Mouse (Mus musculus): ENCODE data around the gene Rab42. TPM values are rescaled to one million over a fixed set of nuclear protein-coding genes. Genes with fewer than 3 reads are reported as not detected.
"Not testable (repeated sequence)": the region's sequence is repeated elsewhere in the genome, so short reads cannot be mapped to it uniquely, and the experiment has no call there.

Rab42 gene
- polyA plus RNA-seq, 1 experiment from 2014 or later: 1.5 TPM

- WGBS: 90% methylated on average over 7 of the region's 7 CpGs
These were observed 9.4 kb downstream of the Rab42 start for GRCm38 (mm10) chr4:132293682-132294240.

GRCm38 (mm10) chr4:132292988-132293387 is 10.2 kb downstream of the Rab42 start:
- no peak overlapping the region for H3K9ac ChIP-seq (replicated peaks)
- no peak for ATAC-seq (ENCODE audit: low FRiP score, low read depth)
- peaks cover 44% of the 10 kb centered on the region for H3K36me3 ChIP-seq
- no peaks in the 10 kb centered on the region for H3K27me3 ChIP-seq
- H3K4me2 ChIP-seq (replicated peaks): no peak overlapping the region
- H3K4me1 ChIP-seq: no peaks in the 10 kb centered on the region
- 37% methylated on average over 4 of the region's 4 CpGs for whole genome bisulfite sequencing
- no peak overlapping the region for H3K4me3 ChIP-seq
- no peak overlapping the region for H3K27ac ChIP-seq (replicated peaks)
- H3K9me3 ChIP-seq: 0 out of 2 replicates have a peak, but pooled peaks cover 3% of the 10 kb centered on the region

More at GRCm38 (mm10) chr4:132293682-132294240, 9.4 kb downstream of the Rab42 start:
- H3K36me3 ChIP-seq: peaks cover 44% of the 10 kb centered on the region
- 0 out of 2 replicates have a peak, but pooled peaks cover 3% of the 10 kb centered on the region for H3K9me3 ChIP-seq
- H3K4me1 ChIP-seq: no peaks in the 10 kb centered on the region
- H3K4me3 ChIP-seq: no peak overlapping the region
- no peak overlapping the region for H3K9ac ChIP-seq (replicated peaks)
- H3K27ac ChIP-seq (replicated peaks): no peak overlapping the region
- no peaks in the 10 kb centered on the region for H3K27me3 ChIP-seq
- no peak for ATAC-seq (ENCODE audit: low FRiP score, low read depth)
- H3K4me2 ChIP-seq (replicated peaks): no peak overlapping the region

- Histone ChIP-seq H3K4me3 (no peak overlapping the region), H3K36me3 (peaks cover 50% of the 10 kb centered on the region), H3K4me1 (no peaks in the 10 kb centered on the region), H3K9ac (replicated peaks) (no peak overlapping the region), H3K27me3 (no peaks in the 10 kb centered on the region), H3K9me3 (0 out of 2 replicates have a peak, but pooled peaks cover 3% of the 10 kb centered on the region), H3K4me2 (replicated peaks) (no peak overlapping the region), H3K27ac (replicated peaks) (no peak overlapping the region)
- no peak for ATAC-seq (ENCODE audit: low FRiP score, low read depth)
- 80% methylated on average over 12 of the region's 12 CpGs for WGBS
These were observed 11.4 kb downstream of the Rab42 start for GRCm38 (mm10) chr4:132291624-132292335.

DNA sequence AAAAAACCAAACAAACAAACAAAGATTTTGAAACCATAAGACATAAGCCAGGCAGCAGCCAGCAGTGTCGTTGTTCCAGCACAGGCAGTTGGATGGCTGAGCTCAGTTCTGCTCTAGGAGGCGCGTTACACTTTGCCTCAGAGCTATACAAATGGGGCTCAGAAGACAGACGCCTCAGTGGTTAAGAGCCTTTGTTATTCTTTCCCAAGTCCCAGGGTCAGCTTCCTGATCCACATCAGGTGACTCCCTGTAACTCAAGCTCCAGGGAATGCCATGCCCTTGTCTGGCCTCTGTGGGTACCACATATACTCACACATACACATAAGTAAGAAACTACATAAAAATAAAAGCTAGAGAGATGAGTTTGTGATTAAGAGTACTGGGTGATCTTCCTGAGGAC is 12.1 kb downstream of the Rab42 start:
- H3K36me3 ChIP-seq: peaks cover 56% of the 10 kb centered on the region
- WGBS: 92% methylated on average over 4 of the region's 4 CpGs

GRCm38 (mm10) chr4:132288840-132289239 is 14.3 kb downstream of the Rab42 start:
- H3K27ac ChIP-seq (replicated peaks); H3K9me3 ChIP-seq; H3K4me1 ChIP-seq; H3K27me3 ChIP-seq; H3K4me3 ChIP-seq; H3K4me2 ChIP-seq (replicated peaks); ATAC-seq (ENCODE audit: low FRiP score, low read depth); H3K9ac ChIP-seq (replicated peaks): not testable (repeated sequence)
- peaks cover 67% of the 10 kb centered on the region for H3K36me3 ChIP-seq
- 78% methylated on average over 3 of the region's 5 CpGs for WGBS

More for the DNA sequence above, 12.1 kb downstream of the Rab42 start:
- Histone ChIP-seq H3K9me3 (0 out of 2 replicates have a peak, but pooled peaks cover 3% of the 10 kb centered on the region), H3K9ac (replicated peaks) (no peak overlapping the region), H3K27ac (replicated peaks) (no peak overlapping the region), H3K4me3 (no peak overlapping the region), H3K4me1 (no peaks in the 10 kb centered on the region), H3K4me2 (replicated peaks) (no peak overlapping the region), H3K27me3 (no peaks in the 10 kb centered on the region)
- ATAC-seq (ENCODE audit: low FRiP score, low read depth): no peak

GRCm38 (mm10) chr4:132275949-132276348 is 27.2 kb downstream of the Rab42 start:
- peaks cover 19% of the 10 kb centered on the region for H3K4me1 ChIP-seq
- no peak overlapping the region for H3K4me3 ChIP-seq
- peak overlapping the region; percentile 15; the same call in 1 of the 2 replicates for H3K4me2 ChIP-seq (replicated peaks)
- WGBS: 95% methylated on average over 3 of the region's 3 CpGs
- no peak overlapping the region for H3K9ac ChIP-seq (replicated peaks)
- no peaks in the 10 kb centered on the region for H3K9me3 ChIP-seq
- no peak overlapping the region for H3K27ac ChIP-seq (replicated peaks)
- H3K36me3 ChIP-seq: peaks cover 5% of the 10 kb centered on the region; the same call in 1 of the 2 replicates
- no peaks in the 10 kb centered on the region; the same call in 1 of the 2 replicates for H3K27me3 ChIP-seq
- no peak for ATAC-seq (ENCODE audit: low FRiP score, low read depth)

- ATAC-seq (ENCODE audit: low FRiP score, low read depth): peak; percentile 84
- peak within 1 kb of the TSS; percentile 92 for H3K27ac ChIP-seq (replicated peaks)
- H3K9me3 ChIP-seq: no peaks in the 10 kb centered on the region
- no peaks in the 10 kb centered on the region for H3K36me3 ChIP-seq
- WGBS: under 1% methylated on average over 48 of the region's 48 CpGs
- no peaks in the 10 kb centered on the region; the same call in 1 of the 2 replicates for H3K27me3 ChIP-seq
- H3K4me3 ChIP-seq: peak within 1 kb of the TSS; percentile 85
- H3K4me2 ChIP-seq (replicated peaks): peak within 1 kb of the TSS; percentile 93
- H3K9ac ChIP-seq (replicated peaks): peak within 1 kb of the TSS; percentile 91
- peaks cover 24% of the 10 kb centered on the region for H3K4me1 ChIP-seq
These were observed 28.9 kb downstream of the Rab42 start, which contains the start of gene Taf12 for GRCm38 (mm10) chr4:132274156-132274862. Gene Taf12, plus strand, starts transcription at chr4:132274375.

GRCm38 (mm10) chr4:132273166-132273565 is 30.0 kb downstream of the Rab42 start:
- Histone ChIP-seq H3K27ac (replicated peaks) (no peak overlapping the region), H3K4me3 (0 out of 2 replicates have a peak overlapping the region, but pooled peaks have one; percentile 85)

DNA sequence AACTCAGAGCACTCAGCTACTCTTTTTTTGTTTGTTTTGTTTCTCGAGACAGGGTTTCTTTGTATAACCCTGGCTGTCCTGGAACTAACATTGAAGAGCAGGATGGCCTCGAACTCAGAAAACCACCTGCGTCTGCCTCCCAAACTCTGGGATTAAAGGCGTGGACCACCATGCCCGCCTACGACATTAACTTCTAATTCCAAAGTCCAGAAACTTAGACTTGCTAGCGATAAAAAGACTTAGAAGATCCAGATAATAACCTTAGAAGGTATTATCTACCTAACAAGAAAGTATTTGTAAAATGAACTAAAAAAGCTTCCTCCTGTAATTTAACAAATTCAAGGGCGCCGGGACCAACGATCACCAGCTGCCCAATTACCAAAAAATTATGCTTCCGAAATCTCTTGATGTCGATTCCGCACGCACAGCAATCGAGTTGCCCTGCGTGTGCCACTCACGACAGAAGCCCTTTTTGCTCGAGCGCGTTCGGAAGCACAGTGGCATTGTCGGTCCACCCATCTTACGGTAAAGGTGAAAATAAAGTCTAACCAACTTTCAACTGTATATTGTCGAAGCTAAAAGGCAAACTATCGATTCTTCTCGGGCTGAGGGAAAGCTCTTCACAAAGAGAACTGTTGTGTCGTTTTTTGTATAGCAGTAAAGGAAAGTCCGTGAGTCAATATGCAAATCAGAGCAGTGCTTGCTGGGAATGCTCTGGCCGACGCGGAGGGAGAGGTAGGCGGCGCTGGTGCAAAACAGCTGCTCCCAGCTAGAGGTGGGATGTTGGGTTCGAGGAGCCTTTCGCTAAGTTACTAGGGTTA is 33.2 kb downstream of the Rab42 start:
- under 1% methylated on average over 35 of the region's 35 CpGs for WGBS
- Histone ChIP-seq H3K36me3 (no peaks in the 10 kb centered on the region), H3K4me3 (peak overlapping the region; percentile 29), H3K27me3 (no peaks in the 10 kb centered on the region; the same call in 1 of the 2 replicates), H3K4me1 (peaks cover 13% of the 10 kb centered on the region), H3K4me2 (replicated peaks) (peak overlapping the region; percentile 51), H3K9ac (replicated peaks) (peak overlapping the region; percentile 56; the same call in 1 of the 2 replicates), H3K9me3 (no peaks in the 10 kb centered on the region), H3K27ac (replicated peaks) (peak overlapping the region; percentile 91)
- peak; percentile 78 for ATAC-seq (ENCODE audit: low FRiP score, low read depth)

More at GRCm38 (mm10) chr4:132273166-132273565, 30.0 kb downstream of the Rab42 start:
- no peaks in the 10 kb centered on the region; the same call in 1 of the 2 replicates for H3K27me3 ChIP-seq
- H3K4me1 ChIP-seq: peaks cover 24% of the 10 kb centered on the region
- no peaks in the 10 kb centered on the region for H3K9me3 ChIP-seq
- no peak for ATAC-seq (ENCODE audit: low FRiP score, low read depth)
- no peaks in the 10 kb centered on the region for H3K36me3 ChIP-seq
- H3K4me2 ChIP-seq (replicated peaks): peak overlapping the region; percentile 93
- 70% methylated on average over 2 of the region's 2 CpGs for WGBS
- no peak overlapping the region for H3K9ac ChIP-seq (replicated peaks)

- Histone ChIP-seq H3K4me3 (no peak overlapping the region), H3K9me3 (no peaks in the 10 kb centered on the region), H3K4me2 (replicated peaks) (no peak overlapping the region), H3K4me1 (peaks cover 13% of the 10 kb centered on the region), H3K27me3 (no peaks in the 10 kb centered on the region; the same call in 1 of the 2 replicates), H3K27ac (replicated peaks) (peak overlapping the region; percentile 91), H3K36me3 (no peaks in the 10 kb centered on the region), H3K9ac (replicated peaks) (no peak overlapping the region)
- WGBS: 10% methylated on average over 6 of the region's 6 CpGs
- 0 out of 2 replicates have a peak, but pooled peaks have one; percentile 8 for ATAC-seq (ENCODE audit: low FRiP score, low read depth)
These were observed 34.1 kb downstream of the Rab42 start for GRCm38 (mm10) chr4:132268871-132269739.

All from midbrain, embryonic 12.5 days (tissue).